Mouse (Mus musculus): ENCODE results near the gene Gpd2. TPM values are rescaled to one million over a fixed set of nuclear protein-coding genes. Genes with fewer than 3 reads are reported as not detected.

The Gpd2 gene
- polyA plus RNA-seq, 1 experiment: 29.2 TPM

DNA sequence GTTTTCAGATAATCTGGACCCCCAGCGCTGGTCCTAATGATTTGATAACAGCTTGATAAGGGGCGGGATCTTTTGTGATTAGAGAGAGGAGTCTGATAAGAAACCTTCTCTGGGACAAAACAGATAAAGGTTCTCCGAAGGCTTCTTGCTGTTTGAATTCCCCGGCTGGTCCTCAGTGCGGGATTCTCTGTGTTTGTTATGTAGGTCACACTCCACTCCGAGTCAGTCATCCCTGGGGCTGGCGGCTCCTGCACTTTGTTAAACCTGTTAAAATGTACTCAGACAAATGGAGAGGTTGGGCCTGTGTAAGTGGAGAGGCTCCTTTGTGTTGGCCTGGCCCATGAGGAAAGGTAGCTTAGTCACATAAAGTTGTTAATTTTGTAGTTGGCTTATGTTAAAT is 91.9 kb downstream of the Gpd2 start:
- no peak overlapping the region for H3K27ac ChIP-seq (ENCODE audit: insufficient read depth, low read length)
- H3K4me3 ChIP-seq (ENCODE audit: insufficient read depth, low read length): no peak overlapping the region
- no peaks in the 10 kb centered on the region for H3K4me1 ChIP-seq (ENCODE audit: control insufficient read depth, insufficient read depth, low read length)
- TF ChIP-seq CTCF (IDR thresholded peaks at IDR 0.05; ENCODE audit: borderline replicate concordance, insufficient read depth, low read length): no peak
- TF ChIP-seq POLR2A (IDR thresholded peaks at IDR 0.05; ENCODE audit: low read depth, low read length): no peak

DNA sequence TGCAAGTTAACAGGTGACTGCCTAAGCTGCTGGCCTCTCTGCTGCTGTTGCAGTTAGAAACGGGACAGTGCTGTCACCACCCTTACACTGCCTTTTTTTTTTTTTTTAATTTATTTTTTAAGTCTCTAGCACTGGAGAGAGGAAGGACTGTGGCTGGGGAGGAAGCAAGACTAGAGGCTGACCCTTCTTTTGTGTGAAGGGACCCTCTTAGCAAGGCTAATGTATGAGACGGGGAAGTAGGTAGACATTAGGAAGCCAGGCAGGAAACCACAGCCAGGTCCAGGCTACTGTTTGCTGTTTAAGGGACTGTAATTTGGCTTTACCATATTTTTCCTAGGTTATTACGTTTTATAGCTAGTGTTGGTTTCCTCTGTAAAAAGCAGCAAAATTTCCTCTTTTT is 93.4 kb downstream of the Gpd2 start:
- Histone ChIP-seq H3K4me3 (ENCODE audit: insufficient read depth, low read length) (no peak overlapping the region), H3K27ac (ENCODE audit: insufficient read depth, low read length) (no peak overlapping the region), H3K4me1 (ENCODE audit: control insufficient read depth, insufficient read depth, low read length) (no peaks in the 10 kb centered on the region)
- TF ChIP-seq CTCF (IDR thresholded peaks at IDR 0.05; ENCODE audit: borderline replicate concordance, insufficient read depth, low read length): no peak
- no peak for TF ChIP-seq POLR2A (IDR thresholded peaks at IDR 0.05; ENCODE audit: low read depth, low read length)

DNA sequence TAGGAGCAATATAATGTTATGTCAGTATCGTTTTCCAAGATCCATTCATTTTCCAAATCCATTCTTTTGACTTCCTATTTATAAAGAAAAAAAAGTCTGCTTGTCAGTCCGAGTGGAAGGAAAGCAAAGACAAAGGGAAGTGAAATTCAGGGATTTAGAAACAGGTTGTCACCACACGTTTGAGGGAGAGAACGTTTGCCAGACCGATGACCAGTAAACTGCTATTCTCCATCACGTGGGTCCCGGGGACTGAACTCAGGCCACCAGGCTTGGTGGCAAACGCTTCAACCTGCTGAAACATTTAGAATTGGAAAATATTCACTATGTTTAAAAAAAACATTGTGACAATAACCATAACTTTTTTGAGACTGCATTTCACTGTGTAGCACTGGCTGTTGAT is 93.8 kb downstream of the Gpd2 start:
- Histone ChIP-seq H3K4me3 (ENCODE audit: insufficient read depth, low read length) (no peak overlapping the region), H3K4me1 (ENCODE audit: control insufficient read depth, insufficient read depth, low read length) (no peaks in the 10 kb centered on the region), H3K27ac (ENCODE audit: insufficient read depth, low read length) (no peak overlapping the region)
- no peak for TF ChIP-seq CTCF (IDR thresholded peaks at IDR 0.05; ENCODE audit: borderline replicate concordance, insufficient read depth, low read length)

DNA sequence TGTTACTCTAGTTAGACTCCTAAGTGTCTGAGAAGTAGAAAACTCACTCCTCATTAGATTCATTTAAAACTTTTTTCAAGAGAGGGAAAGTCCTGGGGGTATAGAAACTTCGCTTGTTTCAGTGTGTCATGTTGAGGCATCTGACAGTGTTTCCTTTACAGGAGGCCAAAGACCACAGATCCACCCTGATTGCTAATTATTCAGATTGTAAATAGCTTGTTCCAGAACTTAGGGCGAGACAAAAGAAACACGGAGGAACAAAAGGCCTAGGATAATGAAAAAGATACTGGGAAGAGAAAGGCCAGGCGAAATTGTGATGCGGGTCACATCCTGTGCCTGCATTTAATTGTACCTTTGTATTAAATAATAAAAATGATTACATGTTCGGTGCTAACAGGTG is 96.0 kb downstream of the Gpd2 start:
- no peak overlapping the region for H3K4me3 ChIP-seq (ENCODE audit: insufficient read depth, low read length)
- TF ChIP-seq CTCF (IDR thresholded peaks at IDR 0.05; ENCODE audit: borderline replicate concordance, insufficient read depth, low read length) (no peak), POLR2A (IDR thresholded peaks at IDR 0.05; ENCODE audit: low read depth, low read length) (no peak)
- no peak overlapping the region for H3K27ac ChIP-seq (ENCODE audit: insufficient read depth, low read length)
- H3K4me1 ChIP-seq (ENCODE audit: control insufficient read depth, insufficient read depth, low read length): no peaks in the 10 kb centered on the region

DNA sequence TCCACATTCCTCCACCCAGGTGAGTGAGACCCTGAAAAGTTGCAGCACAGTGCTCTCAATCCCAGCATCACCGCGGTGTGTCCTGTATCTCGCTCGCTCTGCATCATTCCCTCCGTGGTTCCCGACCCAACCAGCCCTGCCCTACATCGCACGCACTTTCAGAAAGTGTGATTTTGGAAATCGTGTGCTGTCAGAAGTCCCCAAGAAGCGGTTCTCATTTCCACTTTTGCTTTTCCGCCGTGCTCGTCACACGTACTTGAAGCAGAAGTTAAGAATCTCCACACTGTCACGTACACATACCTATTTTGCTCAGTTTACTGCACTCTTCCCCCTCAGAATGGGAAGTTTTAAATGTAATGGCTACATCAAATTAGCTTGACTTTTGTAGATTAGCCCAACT is 98.0 kb downstream of the Gpd2 start:
- no peak for TF ChIP-seq POLR2A (IDR thresholded peaks at IDR 0.05; ENCODE audit: low read depth, low read length)
- no peak for TF ChIP-seq CTCF (IDR thresholded peaks at IDR 0.05; ENCODE audit: borderline replicate concordance, insufficient read depth, low read length)
- Histone ChIP-seq H3K27ac (ENCODE audit: insufficient read depth, low read length) (no peak overlapping the region), H3K4me1 (ENCODE audit: control insufficient read depth, insufficient read depth, low read length) (no peaks in the 10 kb centered on the region)

DNA sequence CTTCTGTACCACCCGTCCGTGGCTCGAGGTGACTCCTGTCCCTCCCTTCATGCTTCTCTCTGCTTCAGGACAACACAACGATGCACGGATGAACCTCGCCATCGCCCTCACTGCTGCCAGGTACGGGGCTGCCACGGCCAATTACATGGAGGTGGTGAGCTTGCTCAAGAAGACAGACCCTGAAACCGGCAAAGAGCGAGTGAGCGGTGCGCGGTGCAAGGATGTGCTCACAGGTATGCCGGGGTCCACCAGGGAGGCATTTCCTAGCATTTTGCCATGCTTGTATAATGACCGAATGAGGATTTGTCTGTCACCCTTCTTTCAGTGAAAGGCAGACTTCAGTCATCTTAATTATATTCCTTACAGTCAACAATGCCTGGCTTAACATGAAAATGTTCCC is 101.3 kb downstream of the Gpd2 start:
- Histone ChIP-seq H3K4me3 (ENCODE audit: insufficient read depth, low read length) (no peak overlapping the region), H3K4me1 (ENCODE audit: control insufficient read depth, insufficient read depth, low read length) (no peaks in the 10 kb centered on the region), H3K27ac (ENCODE audit: insufficient read depth, low read length) (no peak overlapping the region)
- TF ChIP-seq CTCF (IDR thresholded peaks at IDR 0.05; ENCODE audit: borderline replicate concordance, insufficient read depth, low read length) (no peak), POLR2A (IDR thresholded peaks at IDR 0.05; ENCODE audit: low read depth, low read length) (no peak)

More for the DNA sequence above, 98.0 kb downstream of the Gpd2 start:
- no peak overlapping the region for H3K4me3 ChIP-seq (ENCODE audit: insufficient read depth, low read length)

DNA sequence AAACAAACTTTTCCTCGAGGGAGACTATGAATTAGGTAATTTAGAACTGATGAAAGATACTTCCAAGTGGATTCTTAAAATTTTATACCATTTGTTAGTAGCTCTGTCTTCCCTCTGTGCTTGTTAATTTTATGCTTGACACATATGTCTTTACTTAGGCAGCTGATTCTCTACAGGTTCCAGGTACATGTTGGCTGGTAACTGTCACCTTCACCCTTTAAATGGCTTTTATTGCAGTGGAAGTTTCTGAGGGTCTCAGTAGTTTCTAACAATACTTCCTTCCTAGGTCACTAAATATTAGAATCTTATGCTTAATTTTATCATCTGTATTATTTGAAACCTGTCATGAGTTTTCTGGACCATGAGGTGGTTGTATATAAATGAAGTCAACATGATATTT is 105.5 kb downstream of the Gpd2 start:
- H3K27ac ChIP-seq (ENCODE audit: insufficient read depth, low read length): no peak overlapping the region
- TF ChIP-seq POLR2A (IDR thresholded peaks at IDR 0.05; ENCODE audit: low read depth, low read length) (no peak), CTCF (IDR thresholded peaks at IDR 0.05; ENCODE audit: borderline replicate concordance, insufficient read depth, low read length) (no peak)
- H3K4me3 ChIP-seq (ENCODE audit: insufficient read depth, low read length): no peak overlapping the region
- H3K4me1 ChIP-seq (ENCODE audit: control insufficient read depth, insufficient read depth, low read length): no peaks in the 10 kb centered on the region

DNA sequence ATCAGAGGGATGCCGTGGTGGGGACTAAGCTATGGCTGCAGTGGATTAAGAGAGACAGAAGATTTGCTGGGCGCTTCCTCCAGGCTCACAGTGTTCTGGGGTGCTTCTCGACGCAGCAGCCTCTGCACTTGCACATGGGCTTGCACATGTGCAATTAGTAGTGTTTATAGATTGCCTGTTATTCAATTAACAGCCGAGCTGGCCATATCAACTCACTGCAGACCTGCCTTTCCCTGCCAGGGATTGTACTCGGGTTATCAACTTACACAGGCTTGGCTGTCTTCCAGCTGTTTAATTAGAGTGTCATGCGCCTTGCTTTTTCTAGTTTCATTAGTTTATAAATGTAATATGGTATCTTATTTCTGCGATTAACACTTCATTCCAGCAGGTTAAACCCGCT is 113.2 kb downstream of the Gpd2 start:
- no peak overlapping the region for H3K4me3 ChIP-seq (ENCODE audit: insufficient read depth, low read length)
- H3K4me1 ChIP-seq (ENCODE audit: control insufficient read depth, insufficient read depth, low read length): peaks cover 10% of the 10 kb centered on the region
- TF ChIP-seq POLR2A (IDR thresholded peaks at IDR 0.05; ENCODE audit: low read depth, low read length) (no peak), CTCF (IDR thresholded peaks at IDR 0.05; ENCODE audit: borderline replicate concordance, insufficient read depth, low read length) (no peak)
- no peak overlapping the region for H3K27ac ChIP-seq (ENCODE audit: insufficient read depth, low read length)

DNA sequence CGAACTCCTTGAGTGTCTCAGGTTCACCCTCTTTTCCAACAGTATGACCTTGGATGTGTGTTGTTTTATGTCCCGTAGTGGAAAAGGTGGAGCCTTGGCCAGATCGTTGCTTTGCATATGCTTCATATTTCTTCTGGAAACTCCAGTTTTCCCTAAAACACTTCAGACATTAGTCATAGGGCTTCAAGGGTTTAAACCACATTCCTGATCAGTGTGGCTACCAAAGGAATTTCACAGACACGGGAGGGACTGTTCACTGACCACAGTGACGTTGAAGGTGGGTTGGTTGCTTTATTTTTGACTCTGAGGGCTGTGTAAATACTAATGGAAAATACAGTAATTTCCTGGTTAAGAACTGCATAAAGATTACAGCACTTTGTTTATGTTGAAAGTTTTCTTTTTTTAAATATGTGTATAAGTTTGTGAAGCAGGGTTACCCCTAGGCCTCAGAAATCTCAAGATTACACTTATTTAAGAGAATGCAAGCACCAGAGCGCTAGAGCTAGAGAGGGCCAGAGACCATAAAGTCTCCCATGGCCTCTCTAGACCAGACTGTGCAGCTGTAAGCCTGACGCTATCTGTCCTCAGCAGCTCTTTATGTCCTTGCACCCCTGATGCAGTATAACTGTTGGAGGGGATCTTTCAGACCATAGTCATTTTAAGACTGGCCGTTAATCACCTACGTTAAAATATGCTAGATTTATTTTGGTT is 116.4 kb downstream of the Gpd2 start:
- TF ChIP-seq CTCF (IDR thresholded peaks at IDR 0.05; ENCODE audit: borderline replicate concordance, insufficient read depth, low read length): no peak
- no peak for TF ChIP-seq POLR2A (IDR thresholded peaks at IDR 0.05; ENCODE audit: low read depth, low read length)
- peaks cover 10% of the 10 kb centered on the region for H3K4me1 ChIP-seq (ENCODE audit: control insufficient read depth, insufficient read depth, low read length)
- peak overlapping the region; percentile 81 for H3K27ac ChIP-seq (ENCODE audit: insufficient read depth, low read length)
- H3K4me3 ChIP-seq (ENCODE audit: insufficient read depth, low read length): no peak overlapping the region

DNA sequence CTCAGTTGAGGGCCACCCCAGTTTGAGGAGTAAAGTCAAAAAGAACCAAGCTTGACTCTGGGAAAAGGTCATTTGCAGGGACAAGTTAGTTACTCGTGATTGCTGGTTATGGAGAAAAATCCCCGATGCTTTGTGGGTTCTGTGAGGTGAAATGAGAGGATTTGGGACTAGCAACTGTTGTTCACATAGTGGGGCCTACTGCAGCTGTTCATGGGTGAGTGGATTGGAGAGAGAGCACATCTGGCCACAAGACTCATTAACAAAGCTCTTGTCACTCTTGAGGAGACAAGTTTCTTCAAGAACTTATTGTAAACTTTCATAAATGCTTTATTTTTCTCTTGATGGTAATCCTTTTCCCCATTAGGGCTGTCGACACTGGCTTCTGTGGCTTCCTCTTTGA is 117.4 kb downstream of the Gpd2 start:
- peaks cover 10% of the 10 kb centered on the region for H3K4me1 ChIP-seq (ENCODE audit: control insufficient read depth, insufficient read depth, low read length)
- no peak overlapping the region for H3K27ac ChIP-seq (ENCODE audit: insufficient read depth, low read length)
- TF ChIP-seq POLR2A (IDR thresholded peaks at IDR 0.05; ENCODE audit: low read depth, low read length) (no peak), CTCF (IDR thresholded peaks at IDR 0.05; ENCODE audit: borderline replicate concordance, insufficient read depth, low read length) (no peak)
- H3K4me3 ChIP-seq (ENCODE audit: insufficient read depth, low read length): no peak overlapping the region
